Mouse (Mus musculus): ENCODE results near the gene Crtc3. TPM values are rescaled to one million over a fixed set of nuclear protein-coding genes. Genes with fewer than 3 reads are reported as not detected.

Gene Crtc3
- total RNA-seq, 2 experiments from 2014 or later: 5.6 to 26.9 TPM

- peak; percentile 48 for ATAC-seq (replicated peaks; ENCODE audit: poor library complexity)
Observed at GRCm38 (mm10) chr7:80685639-80686038, 3.0 kb downstream of the Crtc3 start.

DNA sequence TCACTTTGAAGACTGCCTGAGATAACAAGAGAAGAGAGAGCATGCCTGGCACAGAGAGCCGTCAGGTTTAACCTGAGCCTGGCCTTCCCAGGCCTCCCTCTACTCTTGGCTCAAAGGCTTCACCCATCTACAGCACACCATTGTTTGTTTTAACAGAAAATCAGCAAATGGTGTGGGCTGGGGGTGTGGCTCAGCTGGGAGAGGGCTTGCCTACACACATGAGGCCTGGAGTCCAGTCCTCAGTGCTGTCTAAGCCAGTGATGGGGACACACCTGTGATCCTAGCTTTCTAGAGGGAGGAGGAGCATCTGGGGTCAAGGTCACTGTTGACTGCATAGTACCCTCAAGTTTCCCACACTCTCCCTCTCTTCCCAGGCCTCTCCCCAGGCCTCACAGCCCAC lies 6.0 kb downstream of the Crtc3 start:
- no peak for ATAC-seq (replicated peaks; ENCODE audit: poor library complexity)

GRCm38 (mm10) chr7:80680218-80680847 lies 8.3 kb downstream of the Crtc3 start:
- peak; percentile 89 for ATAC-seq (replicated peaks; ENCODE audit: poor library complexity)

GRCm38 (mm10) chr7:80672323-80672722 lies 16.4 kb downstream of the Crtc3 start:
- peak; percentile 29; the same call in 1 of the 2 replicates for ATAC-seq (replicated peaks; ENCODE audit: poor library complexity)

GRCm38 (mm10) chr7:80670889-80671288 lies 17.8 kb downstream of the Crtc3 start:
- no peak for ATAC-seq (replicated peaks; ENCODE audit: poor library complexity)

- peak; percentile 92 for ATAC-seq (replicated peaks; ENCODE audit: poor library complexity)
Observed at GRCm38 (mm10) chr7:80667190-80667589, 21.5 kb downstream of the Crtc3 start.

GRCm38 (mm10) chr7:80666198-80666915 lies 22.3 kb downstream of the Crtc3 start:
- ATAC-seq (replicated peaks; ENCODE audit: poor library complexity): peak; percentile 27; the same call in 1 of the 2 replicates

GRCm38 (mm10) chr7:80661082-80661481 lies 27.6 kb downstream of the Crtc3 start:
- ATAC-seq (replicated peaks; ENCODE audit: poor library complexity): 0 out of 2 replicates have a peak, but pooled peaks have one; percentile 19

- ATAC-seq (replicated peaks; ENCODE audit: poor library complexity): no peak
Observed at GRCm38 (mm10) chr7:80660619-80661018, 28.1 kb downstream of the Crtc3 start.

GRCm38 (mm10) chr7:80657896-80658295 lies 30.8 kb downstream of the Crtc3 start:
- no peak for ATAC-seq (replicated peaks; ENCODE audit: poor library complexity)

DNA sequence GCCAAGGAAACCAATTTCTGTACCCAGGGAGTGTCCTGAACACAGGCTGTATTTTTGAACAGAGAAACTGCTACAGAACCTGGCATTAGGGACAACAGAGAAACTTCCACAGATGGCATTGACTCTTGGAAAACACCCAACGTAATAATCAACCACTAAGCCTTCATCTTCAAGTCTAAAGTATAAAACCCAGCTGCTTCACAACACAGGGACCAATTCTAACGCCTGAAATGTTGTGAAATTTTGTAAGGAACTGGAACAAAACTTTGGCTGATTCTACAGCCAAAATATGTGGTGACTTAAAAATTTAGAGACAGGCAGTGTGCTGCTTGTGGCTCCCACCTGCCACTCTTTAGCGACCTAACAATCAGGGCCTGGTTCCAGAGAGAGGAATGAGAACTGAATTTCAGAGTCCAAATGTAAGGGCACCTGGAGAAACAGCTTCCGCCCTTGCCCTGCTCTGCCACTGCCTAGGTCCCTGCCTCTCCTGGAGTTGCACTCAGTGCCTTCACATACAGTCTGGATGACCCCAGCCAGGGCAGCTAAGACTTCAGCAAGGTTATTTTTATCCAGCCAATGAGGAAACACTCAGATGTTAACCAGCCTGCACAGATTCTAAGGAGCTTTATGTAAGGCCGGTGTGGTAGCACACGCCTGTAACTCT lies 33.2 kb downstream of the Crtc3 start:
- no peak for ATAC-seq (replicated peaks; ENCODE audit: poor library complexity)

DNA sequence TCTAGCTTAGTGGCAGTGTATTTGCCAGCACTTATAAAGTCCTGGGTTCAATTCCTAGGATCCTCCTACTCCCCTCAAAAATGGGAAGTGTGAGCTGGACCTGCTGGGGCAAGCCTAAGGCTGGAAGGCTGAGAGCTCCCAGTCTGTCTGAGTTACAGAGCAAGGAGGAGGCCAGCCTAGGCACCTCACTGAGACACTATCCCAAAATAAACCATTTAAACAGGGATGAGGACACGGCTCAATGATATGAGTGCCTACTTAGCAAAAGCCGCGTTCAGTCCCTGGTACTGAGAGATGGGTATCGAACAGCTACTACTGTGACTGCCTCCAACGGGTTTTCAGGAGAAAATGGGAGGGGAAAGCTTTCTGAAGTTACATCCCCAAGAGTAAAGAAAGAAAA lies 33.8 kb downstream of the Crtc3 start:
- no peak for ATAC-seq (replicated peaks; ENCODE audit: poor library complexity)

GRCm38 (mm10) chr7:80654393-80654792 lies 34.3 kb downstream of the Crtc3 start:
- ATAC-seq (replicated peaks; ENCODE audit: poor library complexity): peak; percentile 61

DNA sequence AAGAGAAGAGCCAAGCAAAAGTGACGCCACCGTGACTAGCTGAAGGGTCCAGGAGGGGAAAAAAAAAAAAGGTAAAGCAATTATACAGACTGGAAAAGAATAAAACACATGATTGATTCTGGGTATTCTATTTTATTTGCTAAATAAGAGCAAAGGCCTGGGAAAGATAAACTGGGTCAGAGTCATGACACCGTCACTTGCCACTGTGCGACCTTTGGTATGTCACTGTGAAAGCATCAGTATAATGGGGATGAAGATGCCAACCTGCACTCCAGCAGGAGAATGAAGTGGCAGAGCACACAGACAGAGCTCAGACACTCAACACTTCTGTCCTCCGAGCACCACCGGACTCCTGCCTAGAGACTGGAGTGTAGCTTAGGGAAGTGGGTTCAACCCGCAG lies 34.7 kb downstream of the Crtc3 start:
- ATAC-seq (replicated peaks; ENCODE audit: poor library complexity): no peak; the same call in 1 of the 2 replicates

GRCm38 (mm10) chr7:80653077-80653476 lies 35.6 kb downstream of the Crtc3 start:
- ATAC-seq (replicated peaks; ENCODE audit: poor library complexity): no peak

GRCm38 (mm10) chr7:80652289-80652688 lies 36.4 kb downstream of the Crtc3 start:
- peak; percentile 19; the same call in 1 of the 2 replicates for ATAC-seq (replicated peaks; ENCODE audit: poor library complexity)

DNA sequence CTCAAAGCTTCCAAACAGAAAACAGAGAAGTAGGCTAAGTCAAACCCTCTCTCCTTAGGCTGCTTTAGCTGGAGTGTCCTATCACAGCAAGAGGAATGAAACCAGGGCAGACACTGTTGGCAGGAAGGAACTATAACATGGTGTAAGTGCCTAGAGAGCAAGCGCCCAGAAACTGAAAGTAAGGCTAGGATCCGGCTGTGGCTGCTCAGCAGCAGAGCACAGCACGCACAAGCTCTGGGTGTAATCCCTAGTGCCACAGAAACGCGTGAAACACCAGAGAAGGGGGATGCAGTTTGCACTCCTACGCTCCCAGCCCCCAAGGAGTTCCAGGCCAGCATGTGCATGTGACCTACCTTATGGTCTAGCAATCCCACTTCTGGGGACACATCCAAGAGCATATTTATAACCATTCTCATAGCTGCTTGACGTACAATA lies 41.2 kb downstream of the Crtc3 start:
- peak; percentile 76 for ATAC-seq (replicated peaks; ENCODE audit: poor library complexity)

GRCm38 (mm10) chr7:80646093-80647025 lies 42.3 kb downstream of the Crtc3 start:
- peak; percentile 60 for ATAC-seq (replicated peaks; ENCODE audit: poor library complexity)

DNA sequence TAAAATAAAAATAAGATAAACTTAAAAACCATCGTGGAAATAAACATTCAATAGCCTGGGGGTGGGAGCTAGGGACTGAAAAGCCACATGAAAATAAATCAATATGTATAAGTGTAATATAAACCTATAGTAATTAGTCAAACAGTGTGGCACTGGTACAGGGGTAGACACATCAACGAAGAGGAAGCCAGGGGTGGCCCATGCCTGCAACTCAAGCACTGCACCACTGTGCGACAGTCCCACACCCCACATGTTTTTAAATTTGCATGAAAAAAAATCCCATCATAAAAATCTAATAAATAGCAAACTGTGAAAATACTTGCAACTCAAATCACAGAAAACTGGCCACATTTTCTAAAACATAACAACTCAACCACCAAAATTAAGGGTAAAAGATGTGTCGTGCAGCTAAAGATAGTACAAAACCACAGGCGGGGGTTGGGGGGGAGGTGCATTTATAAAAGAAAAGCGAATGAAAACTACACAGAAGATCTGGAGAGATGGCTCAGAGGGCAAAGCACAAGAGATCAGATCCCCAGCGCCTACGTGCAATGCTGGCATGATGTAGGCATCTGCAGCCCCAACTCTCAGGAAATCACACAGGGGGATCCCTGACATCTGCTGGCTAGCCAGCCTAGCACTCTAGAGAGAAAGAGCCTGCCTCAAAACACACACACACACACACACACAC lies 45.6 kb downstream of the Crtc3 start:
- ATAC-seq (replicated peaks; ENCODE audit: poor library complexity): 0 out of 2 replicates have a peak, but pooled peaks have one; percentile 9

GRCm38 (mm10) chr7:80642552-80642951 lies 46.1 kb downstream of the Crtc3 start:
- no peak for ATAC-seq (replicated peaks; ENCODE audit: poor library complexity)

Data from megakaryocyte progenitor cell, adult 5-6 weeks (primary cell).